Mouse (Mus musculus): ENCODE measurements at regions not wholly inside any gene's neighbourhood (a gene's known extent, or its start where the extent isn't known, plus 50 kb on each side); places are given as distances from the start of the nearest gene placed in this dataset.

DNA sequence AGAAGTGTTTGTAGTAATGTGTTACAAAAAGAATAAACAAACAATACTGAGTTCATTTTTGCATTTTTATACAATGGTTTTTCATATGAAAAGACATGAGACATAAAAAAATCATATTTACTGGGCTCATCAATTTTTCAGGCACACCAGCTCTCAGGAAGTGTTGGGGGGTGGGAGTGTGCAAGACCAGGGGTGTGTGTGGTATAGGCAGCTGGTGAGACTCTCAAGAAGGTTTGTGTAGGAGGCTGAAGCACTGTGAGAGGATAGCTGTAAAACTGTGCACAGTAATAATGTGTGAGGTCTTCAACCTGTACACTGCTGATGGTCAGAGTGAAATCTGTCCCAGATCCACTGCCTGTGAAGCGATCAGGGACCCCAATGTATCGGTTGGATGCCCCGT lies 733.7 kb downstream of the Rpia start:
- Histone ChIP-seq H3K27me3 (ENCODE audit: control insufficient read depth, insufficient read depth, low read length, poor library complexity, severe bottlenecking) (no peaks in the 10 kb centered on the region), H3K36me3 (ENCODE audit: control insufficient read depth, insufficient read depth, low read length, poor library complexity, severe bottlenecking) (no peaks in the 10 kb centered on the region)
- DNase-seq (ENCODE audit: low read depth, low spot score), result no peak

- peak; percentile 56 for DNase-seq (ENCODE audit: low read depth, low spot score)
- Histone ChIP-seq H3K27me3 (ENCODE audit: control insufficient read depth, insufficient read depth, low read length, poor library complexity, severe bottlenecking) (no peaks in the 10 kb centered on the region), H3K36me3 (ENCODE audit: control insufficient read depth, insufficient read depth, low read length, poor library complexity, severe bottlenecking) (no peaks in the 10 kb centered on the region)
Observed at GRCm38 (mm10) chr6:70040894-70041293, 751.1 kb downstream of the Rpia start.

- peak; percentile 63 for DNase-seq (ENCODE audit: low read depth, low spot score)
- no peaks in the 10 kb centered on the region for H3K36me3 ChIP-seq (ENCODE audit: control insufficient read depth, insufficient read depth, low read length, poor library complexity, severe bottlenecking)
- H3K27me3 ChIP-seq (ENCODE audit: control insufficient read depth, insufficient read depth, low read length, poor library complexity, severe bottlenecking), result no peaks in the 10 kb centered on the region
Observed at GRCm38 (mm10) chr6:70033674-70034073, 758.4 kb downstream of the Rpia start.

- Histone ChIP-seq H3K36me3 (ENCODE audit: control insufficient read depth, insufficient read depth, low read length, poor library complexity, severe bottlenecking) (no peaks in the 10 kb centered on the region), H3K27me3 (ENCODE audit: control insufficient read depth, insufficient read depth, low read length, poor library complexity, severe bottlenecking) (no peaks in the 10 kb centered on the region)
- DNase-seq (ENCODE audit: low read depth, low spot score), result peak; percentile 37
Observed at GRCm38 (mm10) chr6:70011555-70011954, 780.5 kb downstream of the Rpia start.

Data from splenic B cell, adult 2 months (primary cell).